Mouse (Mus musculus) E14TG2a.4 (cell line): ENCODE results near the gene Habp2.

ENCODE experiments used
- CTCF ChIP-seq: conservative IDR thresholded peaks from 2 replicates; pipeline ENCODE4 v1.5.1; 2014; ENCODE audit warnings: low read length
- NANOG ChIP-seq: IDR thresholded peaks from 2 replicates; pipeline ENCODE4 v1.6.1; 2014; ENCODE audit warnings: borderline replicate concordance, low read length, mixed read lengths
- POU5F1 ChIP-seq: IDR thresholded peaks from 2 replicates; pipeline ENCODE4 v1.6.1; 2014; ENCODE audit warnings: low read length, borderline replicate concordance

DNA sequence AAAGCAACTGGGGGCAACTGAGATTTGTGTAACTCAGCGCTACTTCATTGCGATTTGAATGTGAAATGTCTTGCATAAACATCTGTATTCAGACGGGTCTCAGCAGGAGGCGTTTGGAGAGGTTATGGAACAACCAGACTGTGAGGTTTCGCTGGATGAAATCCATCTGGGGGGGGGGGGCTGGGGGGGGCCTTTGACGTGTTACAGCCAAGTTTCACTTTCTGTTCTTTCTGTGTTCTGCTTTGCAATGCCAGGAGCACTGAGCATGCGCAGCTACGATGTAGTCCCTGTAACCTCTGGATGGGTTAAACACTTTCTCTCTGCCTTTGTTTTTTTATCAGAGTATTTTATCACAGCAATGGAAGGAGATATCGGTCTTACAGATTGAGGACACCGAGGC is 33.7 kb upstream of the Habp2 start:
- TF ChIP-seq CTCF (no peak), NANOG (no peak), POU5F1 (no peak)
